ENCODE assay signal across 8 mouse cellular contexts in genomic region chr4:89137542-89138360, GRCm38 (mm10). TPM values are rescaled to one million over a fixed set of nuclear protein-coding genes. Genes with fewer than 3 reads are reported as not detected.
DNase-seq lines count a peak whose midpoint lies in the region; ATAC-seq and TF ChIP-seq lines count a peak whose summit lies in the region.

No protein-coding gene starts in this region.

- H3K36me3 ChIP-seq in intestine, postnatal 0 days (ENCODE audit: control insufficient read depth, insufficient read depth), result no peaks in the 10 kb centered on the region
- H3K36me3 ChIP-seq in liver, embryonic 15.5 days (replicated peaks), result 0 out of 2 replicates have a peak, but pooled peaks cover under 1% of the 10 kb centered on the region
- no peaks in the 10 kb centered on the region for H3K36me3 ChIP-seq in neural tube, embryonic 12.5 days

- H3K9ac ChIP-seq in intestine, postnatal 0 days (ENCODE audit: low read depth, low read length), result peak overlapping the region; percentile 70
- H3K9ac ChIP-seq in liver, embryonic 15.5 days, result peak overlapping the region; percentile 52
- peak overlapping the region; percentile 65 for H3K9ac ChIP-seq in neural tube, embryonic 12.5 days

- no peaks in the 10 kb centered on the region for H3K9me3 ChIP-seq in intestine, postnatal 0 days (ENCODE audit: control insufficient read depth)
- no peaks in the 10 kb centered on the region for H3K9me3 ChIP-seq in liver, embryonic 15.5 days (replicated peaks)
- no peaks in the 10 kb centered on the region for H3K9me3 ChIP-seq in neural tube, embryonic 12.5 days

- H3K4me1 ChIP-seq in intestine, postnatal 0 days (replicated peaks; ENCODE audit: control insufficient read depth, insufficient read depth, low read length), result no peaks in the 10 kb centered on the region
- H3K4me1 ChIP-seq in liver, embryonic 15.5 days (replicated peaks), result peaks cover 37% of the 10 kb centered on the region
- H3K4me1 ChIP-seq in neural tube, embryonic 12.5 days, result peaks cover 20% of the 10 kb centered on the region

- no peaks in the 10 kb centered on the region for H3K27me3 ChIP-seq in intestine, postnatal 0 days (replicated peaks; ENCODE audit: control insufficient read depth, insufficient read depth, low read length)
- H3K27me3 ChIP-seq in liver, embryonic 15.5 days, result no peaks in the 10 kb centered on the region
- H3K27me3 ChIP-seq in neural tube, embryonic 12.5 days (replicated peaks), result no peaks in the 10 kb centered on the region

- DNase-seq in spleen, adult 18-20 months, result peak; percentile 61 to 70
- DNase-seq in spleen, adult 12 weeks (ENCODE audit: low spot score), result no peak
- peak; percentile 69 to 70 for DNase-seq in heart, adult 18-20 months
- no peak for DNase-seq in urinary bladder, postnatal 25 days (ENCODE audit: low spot score)

- peak overlapping the region; percentile 66 for H3K27ac ChIP-seq in intestine, postnatal 0 days (ENCODE audit: low read depth, low read length)
- H3K27ac ChIP-seq in liver, embryonic 15.5 days (replicated peaks), result peak overlapping the region; percentile 66; the same call in 1 of the 2 replicates
- H3K27ac ChIP-seq in neural tube, embryonic 12.5 days, result no peak overlapping the region

- TF ChIP-seq CTCF in intestine, postnatal 0 days (IDR thresholded peaks at IDR 0.05; ENCODE audit: low read depth), result no peak

- ATAC-seq in common myeloid progenitor, adult 5-6 weeks (replicated peaks; ENCODE audit: low read depth, poor library complexity, severe bottlenecking), result peak; percentile 50
- peak; percentile 46; the same call in 1 of the 2 replicates for ATAC-seq in intestine, postnatal 0 days
- ATAC-seq in liver, embryonic 15.5 days (ENCODE audit: insufficient read depth), result peak; percentile 46
- ATAC-seq in neural tube, embryonic 12.5 days (ENCODE audit: low FRiP score, low read depth), result peak; percentile 80

- WGBS in intestine, postnatal 0 days, result 1% methylated on average over 36 of the region's 36 CpGs
- WGBS in liver, embryonic 15.5 days (ENCODE audit: insufficient replicate concordance), result under 1% methylated on average over 35 of the region's 36 CpGs
- under 1% methylated on average over 36 of the region's 36 CpGs for WGBS in neural tube, embryonic 12.5 days

- peak overlapping the region; percentile 82 for H3K4me3 ChIP-seq in intestine, postnatal 0 days (ENCODE audit: low read depth, low read length)
- peak overlapping the region; percentile 68 for H3K4me3 ChIP-seq in liver, embryonic 15.5 days (replicated peaks)
- peak overlapping the region; percentile 79 for H3K4me3 ChIP-seq in neural tube, embryonic 12.5 days

- peak overlapping the region; percentile 100 for H3K4me2 ChIP-seq in intestine, postnatal 0 days (replicated peaks; ENCODE audit: low read depth)
- peak overlapping the region; percentile 90 for H3K4me2 ChIP-seq in liver, embryonic 15.5 days
- H3K4me2 ChIP-seq in neural tube, embryonic 12.5 days (replicated peaks), result peak overlapping the region; percentile 80

RNA-seq across cellular contexts. Expression of gene Mtap, which starts 0.8 kb away (rescaled TPM):
- total RNA-seq in common myeloid progenitor, adult 5-6 weeks (2017), result 43.8 and 52.2 TPM in 2 replicates
- total RNA-seq in heart, adult 18-20 months (2021), result 10 to 100 TPM; 19.9 to 21.4 TPM
- polyA plus RNA-seq in intestine, postnatal 0 days (2015; fragmentation: Nextera tagmentation; extraction: Ambion mirVana), result 12.5 and 13.2 TPM in 2 replicates
- 18.0 and 18.4 TPM in 2 replicates for polyA plus RNA-seq in liver, embryonic 15.5 days (2015; fragmentation: Nextera tagmentation; extraction: Ambion mirVana)
- 44.7 and 45.7 TPM in 2 replicates for polyA plus RNA-seq in neural tube, embryonic 12.5 days (2016; fragmentation: Nextera tagmentation; extraction: Ambion mirVana)

Comparison
In these comparisons a context has a peak if more than half of its experiments do, and no peak if none do; other contexts are left out.
1. DNase-seq: peak in spleen, adult 18-20 months (2 of 2) and heart, adult 18-20 months (2 of 2); none in spleen, adult 12 weeks (single experiment) and urinary bladder, postnatal 25 days (single experiment).
2. Peak in every context shown above with its lines, with median percentiles within 50 percentile points of each other: ATAC-seq, H3K4me2 ChIP-seq, H3K4me3 ChIP-seq and H3K9ac ChIP-seq.